Mouse (Mus musculus) myocyte (in vitro differentiated cells): ENCODE results near the gene Nrip3. TPM values are rescaled to one million over a fixed set of nuclear protein-coding genes. Genes with fewer than 3 reads are reported as not detected.
A peak's percentile ranks its signal among the peaks of the same experiment; 100 is the strongest.

Experiments
- H3K27me3 ChIP-seq: one replicate; pipeline ENCODE4 v1.6.1; 2011; ENCODE audit not compliant: control insufficient read depth, insufficient read depth, insufficient read length
- H3K36me3 ChIP-seq: one replicate; pipeline ENCODE4 v1.6.1; 2011; ENCODE audit not compliant: control insufficient read depth, insufficient read depth
- H3K4me2 ChIP-seq: one replicate; pipeline ENCODE4 v1.6.1; 2011; ENCODE audit warnings: low read depth, control low read depth
- H3K4me3 ChIP-seq: one replicate; pipeline ENCODE4 v1.5.1; 2011; ENCODE audit warnings: mild to moderate bottlenecking, control low read depth, moderate library complexity
- H3K79me2 ChIP-seq: one replicate; pipeline ENCODE4 v1.6.1; 2011; ENCODE audit not compliant: control insufficient read depth, insufficient read depth
- H3ac ChIP-seq: one replicate; pipeline ENCODE4 v1.6.1; 2011; ENCODE audit not compliant: control insufficient read depth, insufficient read length
- CEBPB ChIP-seq: IDR thresholded peaks from 2 replicates; pipeline ENCODE4 v1.6.1; 2011; ENCODE audit warnings: mild to moderate bottlenecking, moderate library complexity; ENCODE audit not compliant: poor library complexity, insufficient read depth, severe bottlenecking
- E2F4 ChIP-seq: IDR thresholded peaks from one replicate; pipeline ENCODE4 v1.6.1; 2011; ENCODE audit warnings: mild to moderate bottlenecking, control low read depth, moderate library complexity; ENCODE audit not compliant: insufficient read depth
- MAX ChIP-seq: IDR thresholded peaks from one replicate; pipeline ENCODE4 v1.6.1; 2011; ENCODE audit warnings: low read depth, mild to moderate bottlenecking, control low read depth
- MYOD1 ChIP-seq, 3 experiments: IDR thresholded peaks; one replicate each; pipeline ENCODE4 v1.6.1; 2011; ENCODE audit warnings: control low read depth in 2 of 3, low read depth in 2 of 3, mild to moderate bottlenecking in 2 of 3, moderate library complexity in 1 of 3; ENCODE audit not compliant: insufficient read length in 2 of 3, control insufficient read depth in 1 of 3
- MYOG ChIP-seq, 3 experiments: IDR thresholded peaks; one replicate each; pipeline ENCODE4 v1.6.1; 2011; ENCODE audit warnings: control low read depth in 2 of 3, low read depth in 2 of 3, mild to moderate bottlenecking in 2 of 3; ENCODE audit not compliant: insufficient read length in 2 of 3, control insufficient read depth in 1 of 3, insufficient read depth in 1 of 3
- POLR2A ChIP-seq: IDR thresholded peaks from one replicate; pipeline ENCODE4 v1.6.1; 2011; ENCODE audit warnings: low read depth, mild to moderate bottlenecking, control low read depth, moderate library complexity; ENCODE audit not compliant: insufficient read length
- POLR2AphosphoS2 ChIP-seq: IDR thresholded peaks from one replicate; pipeline ENCODE4 v1.6.1; 2011; ENCODE audit warnings: low read depth, control low read depth; ENCODE audit not compliant: insufficient read length
- REST ChIP-seq: IDR thresholded peaks from one replicate; pipeline ENCODE4 v1.6.1; 2011; ENCODE audit warnings: mild to moderate bottlenecking, control low read depth, moderate library complexity; ENCODE audit not compliant: insufficient read depth, insufficient read length
- SRF ChIP-seq: IDR thresholded peaks from one replicate; pipeline ENCODE4 v1.6.1; 2011; ENCODE audit warnings: low read depth; ENCODE audit not compliant: control insufficient read depth, insufficient read length
- TCF12 ChIP-seq: IDR thresholded peaks from one replicate; pipeline ENCODE4 v1.6.1; 2011; ENCODE audit warnings: mild to moderate bottlenecking, control low read depth; ENCODE audit not compliant: poor library complexity, insufficient read depth, severe bottlenecking
- TCF3 ChIP-seq: IDR thresholded peaks from one replicate; pipeline ENCODE4 v1.6.1; 2011; ENCODE audit warnings: low read depth, control low read depth; ENCODE audit not compliant: insufficient read length
- USF1 ChIP-seq: IDR thresholded peaks from one replicate; pipeline ENCODE4 v1.6.1; 2011; ENCODE audit warnings: low read depth, mild to moderate bottlenecking, control low read depth, moderate library complexity
- polyA plus RNA-seq: library from polyadenylated mRNA; unstranded; fragments of >200 nt; fragmentation: generic; extraction: Trizol; gene quantifications from one replicate; pipeline ENCODE4 v1.2.1, GENCODE M21; 2012; ENCODE audit warnings: missing spikeins

Gene Nrip3
- polyA plus RNA-seq, 1 experiment: 0.01 TPM

GRCm38 (mm10) chr7:109723697-109724096, 58.1 kb downstream of the Nrip3 start, which contains the start of gene BC051019:
BC051019 (minus strand) TSS chr7:109723850.
- no peak for TF ChIP-seq REST
- no peak for TF ChIP-seq POLR2AphosphoS2
- TF ChIP-seq POLR2A: no peak
- TF ChIP-seq MYOG (IDR thresholded peaks at IDR 0.05; ENCODE audit: control insufficient read depth in 1 of 3, insufficient read depth in 1 of 3, insufficient read length in 2 of 3, low read depth in 2 of 3): no peak
- TF ChIP-seq TCF3: no peak
- no peak for TF ChIP-seq CEBPB
- no peak for TF ChIP-seq E2F4
- TF ChIP-seq USF1: no peak
- no peak for TF ChIP-seq TCF12
- TF ChIP-seq SRF: no peak
- TF ChIP-seq MAX: no peak
- no peak for TF ChIP-seq MYOD1 (IDR thresholded peaks at IDR 0.05; ENCODE audit: control insufficient read depth in 1 of 3, insufficient read length in 2 of 3, low read depth in 2 of 3)
- H3K79me2 ChIP-seq: no peaks in the 10 kb centered on the region
- H3K4me3 ChIP-seq: no peak within 1 kb of the TSS
- H3K36me3 ChIP-seq: no peaks in the 10 kb centered on the region
- H3K4me2 ChIP-seq: no peak within 1 kb of the TSS
- H3K27me3 ChIP-seq: no peaks in the 10 kb centered on the region
- no peak within 1 kb of the TSS for H3ac ChIP-seq

GRCm38 (mm10) chr7:109723114-109723513, 58.7 kb downstream of the Nrip3 start:
- H3K36me3 ChIP-seq: no peaks in the 10 kb centered on the region
- TF ChIP-seq USF1 (no peak), SRF (no peak), CEBPB (no peak), MAX (no peak), TCF12 (no peak), TCF3 (no peak), MYOG (IDR thresholded peaks at IDR 0.05; ENCODE audit: control insufficient read depth in 1 of 3, insufficient read depth in 1 of 3, insufficient read length in 2 of 3, low read depth in 2 of 3) (no peak), REST (no peak), E2F4 (no peak), POLR2AphosphoS2 (no peak), MYOD1 (IDR thresholded peaks at IDR 0.05; ENCODE audit: control insufficient read depth in 1 of 3, insufficient read length in 2 of 3, low read depth in 2 of 3) (no peak), POLR2A (no peak)
- no peak overlapping the region for H3ac ChIP-seq
- H3K4me2 ChIP-seq: no peak overlapping the region
- no peaks in the 10 kb centered on the region for H3K79me2 ChIP-seq
- no peak overlapping the region for H3K4me3 ChIP-seq
- no peaks in the 10 kb centered on the region for H3K27me3 ChIP-seq

- Histone ChIP-seq H3K79me2 (no peaks in the 10 kb centered on the region), H3K4me2 (no peak overlapping the region), H3K4me3 (no peak overlapping the region), H3K36me3 (no peaks in the 10 kb centered on the region), H3ac (no peak overlapping the region), H3K27me3 (no peaks in the 10 kb centered on the region)
- no peak for TF ChIP-seq MAX
- TF ChIP-seq MYOD1 (IDR thresholded peaks at IDR 0.05; ENCODE audit: control insufficient read depth in 1 of 3, insufficient read length in 2 of 3, low read depth in 2 of 3): no peak
- no peak for TF ChIP-seq POLR2AphosphoS2
- no peak for TF ChIP-seq SRF
- TF ChIP-seq TCF3: no peak
- TF ChIP-seq CEBPB: no peak
- no peak for TF ChIP-seq USF1
- no peak for TF ChIP-seq MYOG (IDR thresholded peaks at IDR 0.05; ENCODE audit: control insufficient read depth in 1 of 3, insufficient read depth in 1 of 3, insufficient read length in 2 of 3, low read depth in 2 of 3)
- TF ChIP-seq POLR2A: no peak
- TF ChIP-seq REST: no peak
- no peak for TF ChIP-seq E2F4
- no peak for TF ChIP-seq TCF12
Measured at GRCm38 (mm10) chr7:109722618-109723017, 59.2 kb downstream of the Nrip3 start.

GRCm38 (mm10) chr7:109719286-109719685, 62.5 kb downstream of the Nrip3 start:
- Histone ChIP-seq H3K4me3 (no peak overlapping the region), H3K27me3 (no peaks in the 10 kb centered on the region), H3ac (no peak overlapping the region), H3K79me2 (peaks cover 5% of the 10 kb centered on the region), H3K4me2 (peak overlapping the region; percentile 26), H3K36me3 (no peaks in the 10 kb centered on the region)
- TF ChIP-seq MYOG (IDR thresholded peaks at IDR 0.05; ENCODE audit: control insufficient read depth in 1 of 3, insufficient read depth in 1 of 3, insufficient read length in 2 of 3, low read depth in 2 of 3): no peak
- TF ChIP-seq POLR2A: no peak
- no peak for TF ChIP-seq REST
- no peak for TF ChIP-seq E2F4
- TF ChIP-seq SRF: no peak
- TF ChIP-seq TCF12: no peak
- no peak for TF ChIP-seq TCF3

- Histone ChIP-seq H3K4me3 (peak overlapping the region; percentile 31), H3K79me2 (peaks cover 5% of the 10 kb centered on the region), H3K27me3 (no peaks in the 10 kb centered on the region), H3K36me3 (peaks cover 12% of the 10 kb centered on the region), H3K4me2 (peak overlapping the region; percentile 37), H3ac (no peak overlapping the region)
- TF ChIP-seq SRF (no peak), REST (no peak), MAX (no peak), POLR2A (no peak), MYOD1 (IDR thresholded peaks at IDR 0.05; ENCODE audit: control insufficient read depth in 1 of 3, insufficient read length in 2 of 3, low read depth in 2 of 3) (peak; percentile 60 to 85 (median 84))
Measured at GRCm38 (mm10) chr7:109713434-109713982, 68.3 kb downstream of the Nrip3 start.
